Mouse (Mus musculus) myocyte (in vitro differentiated cells): ENCODE measurements around the gene Sh3bp1. TPM values are rescaled to one million over a fixed set of nuclear protein-coding genes. Genes with fewer than 3 reads are reported as not detected.

Source experiments
- H3K27me3 ChIP-seq: one replicate; pipeline ENCODE4 v1.6.1; 2011; ENCODE audit not compliant: control insufficient read depth, insufficient read depth, insufficient read length
- H3K36me3 ChIP-seq: one replicate; pipeline ENCODE4 v1.6.1; 2011; ENCODE audit not compliant: control insufficient read depth, insufficient read depth
- H3K4me2 ChIP-seq: one replicate; pipeline ENCODE4 v1.6.1; 2011; ENCODE audit warnings: low read depth, control low read depth
- H3K4me3 ChIP-seq: one replicate; pipeline ENCODE4 v1.5.1; 2011; ENCODE audit warnings: mild to moderate bottlenecking, control low read depth, moderate library complexity
- H3K79me2 ChIP-seq: one replicate; pipeline ENCODE4 v1.6.1; 2011; ENCODE audit not compliant: control insufficient read depth, insufficient read depth
- H3ac ChIP-seq: one replicate; pipeline ENCODE4 v1.6.1; 2011; ENCODE audit not compliant: control insufficient read depth, insufficient read length
- CEBPB ChIP-seq: IDR thresholded peaks from 2 replicates; pipeline ENCODE4 v1.6.1; 2011; ENCODE audit warnings: mild to moderate bottlenecking, moderate library complexity; ENCODE audit not compliant: poor library complexity, insufficient read depth, severe bottlenecking
- E2F4 ChIP-seq: IDR thresholded peaks from one replicate; pipeline ENCODE4 v1.6.1; 2011; ENCODE audit warnings: mild to moderate bottlenecking, control low read depth, moderate library complexity; ENCODE audit not compliant: insufficient read depth
- MAX ChIP-seq: IDR thresholded peaks from one replicate; pipeline ENCODE4 v1.6.1; 2011; ENCODE audit warnings: low read depth, mild to moderate bottlenecking, control low read depth
- MYOD1 ChIP-seq, 3 experiments: IDR thresholded peaks; one replicate each; pipeline ENCODE4 v1.6.1; 2011; ENCODE audit warnings: control low read depth in 2 of 3, low read depth in 2 of 3, mild to moderate bottlenecking in 2 of 3, moderate library complexity in 1 of 3; ENCODE audit not compliant: insufficient read length in 2 of 3, control insufficient read depth in 1 of 3
- MYOG ChIP-seq, 3 experiments: IDR thresholded peaks; one replicate each; pipeline ENCODE4 v1.6.1; 2011; ENCODE audit warnings: control low read depth in 2 of 3, low read depth in 2 of 3, mild to moderate bottlenecking in 2 of 3; ENCODE audit not compliant: insufficient read length in 2 of 3, control insufficient read depth in 1 of 3, insufficient read depth in 1 of 3
- POLR2A ChIP-seq: IDR thresholded peaks from one replicate; pipeline ENCODE4 v1.6.1; 2011; ENCODE audit warnings: low read depth, mild to moderate bottlenecking, control low read depth, moderate library complexity; ENCODE audit not compliant: insufficient read length
- POLR2AphosphoS2 ChIP-seq: IDR thresholded peaks from one replicate; pipeline ENCODE4 v1.6.1; 2011; ENCODE audit warnings: low read depth, control low read depth; ENCODE audit not compliant: insufficient read length
- REST ChIP-seq: IDR thresholded peaks from one replicate; pipeline ENCODE4 v1.6.1; 2011; ENCODE audit warnings: mild to moderate bottlenecking, control low read depth, moderate library complexity; ENCODE audit not compliant: insufficient read depth, insufficient read length
- SRF ChIP-seq: IDR thresholded peaks from one replicate; pipeline ENCODE4 v1.6.1; 2011; ENCODE audit warnings: low read depth; ENCODE audit not compliant: control insufficient read depth, insufficient read length
- TCF12 ChIP-seq: IDR thresholded peaks from one replicate; pipeline ENCODE4 v1.6.1; 2011; ENCODE audit warnings: mild to moderate bottlenecking, control low read depth; ENCODE audit not compliant: poor library complexity, insufficient read depth, severe bottlenecking
- TCF3 ChIP-seq: IDR thresholded peaks from one replicate; pipeline ENCODE4 v1.6.1; 2011; ENCODE audit warnings: low read depth, control low read depth; ENCODE audit not compliant: insufficient read length
- USF1 ChIP-seq: IDR thresholded peaks from one replicate; pipeline ENCODE4 v1.6.1; 2011; ENCODE audit warnings: low read depth, mild to moderate bottlenecking, control low read depth, moderate library complexity
- polyA plus RNA-seq: library from polyadenylated mRNA; unstranded; fragments of >200 nt; fragmentation: generic; extraction: Trizol; gene quantifications from one replicate; pipeline ENCODE4 v1.2.1, GENCODE M21; 2012; ENCODE audit warnings: missing spikeins

Gene Sh3bp1
- polyA plus RNA-seq, 1 experiment = 11.1 TPM

GRCm38 (mm10) chr15:78927021-78927787 lies 27.6 kb downstream of the Sh3bp1 start:
- peak; percentile 57 for TF ChIP-seq TCF12
- TF ChIP-seq REST = no peak
- peak; percentile 53 to 79 (median 70) for TF ChIP-seq MYOD1 (IDR thresholded peaks at IDR 0.05; ENCODE audit: control insufficient read depth in 1 of 3, insufficient read length in 2 of 3, low read depth in 2 of 3)
- peak; percentile 60 for TF ChIP-seq POLR2A
- no peak for TF ChIP-seq CEBPB
- TF ChIP-seq TCF3 = no peak
- TF ChIP-seq POLR2AphosphoS2 = peak; percentile 72
- TF ChIP-seq MYOG (IDR thresholded peaks at IDR 0.05; ENCODE audit: control insufficient read depth in 1 of 3, insufficient read depth in 1 of 3, insufficient read length in 2 of 3, low read depth in 2 of 3) = peak; percentile 49 to 87 (median 76)
- no peak for TF ChIP-seq USF1
- no peak for TF ChIP-seq SRF
- TF ChIP-seq MAX = no peak
- no peak for TF ChIP-seq E2F4
- no peaks in the 10 kb centered on the region for H3K27me3 ChIP-seq
- peak overlapping the region; percentile 100 for H3K4me2 ChIP-seq
- H3ac ChIP-seq = peak overlapping the region; percentile 71
- peaks cover 25% of the 10 kb centered on the region for H3K79me2 ChIP-seq
- peak overlapping the region; percentile 100 for H3K4me3 ChIP-seq
- H3K36me3 ChIP-seq = peaks cover 17% of the 10 kb centered on the region

GRCm38 (mm10) chr15:78927788-78928457 lies 28.4 kb downstream of the Sh3bp1 start:
- Histone ChIP-seq H3K36me3 (peaks cover 17% of the 10 kb centered on the region), H3K27me3 (no peaks in the 10 kb centered on the region), H3ac (peak overlapping the region; percentile 71), H3K4me2 (peak overlapping the region; percentile 100), H3K4me3 (peak overlapping the region; percentile 100), H3K79me2 (peaks cover 25% of the 10 kb centered on the region)
- peak; percentile 70 for TF ChIP-seq TCF12
- peak; percentile 77 for TF ChIP-seq SRF
- TF ChIP-seq MYOD1 (IDR thresholded peaks at IDR 0.05; ENCODE audit: control insufficient read depth in 1 of 3, insufficient read length in 2 of 3, low read depth in 2 of 3) = peak; percentile 59 to 87 (median 85)
- TF ChIP-seq MAX = no peak
- peak; percentile 74 for TF ChIP-seq TCF3
- peak; percentile 46 for TF ChIP-seq USF1
- peak; percentile 70 for TF ChIP-seq POLR2A
- peak; percentile 61 to 94 (median 83) for TF ChIP-seq MYOG (IDR thresholded peaks at IDR 0.05; ENCODE audit: control insufficient read depth in 1 of 3, insufficient read depth in 1 of 3, insufficient read length in 2 of 3, low read depth in 2 of 3)
- no peak for TF ChIP-seq REST
- peak; percentile 18 for TF ChIP-seq E2F4
- 0 out of 2 replicates have a peak, but pooled peaks have one; percentile 1 for TF ChIP-seq CEBPB
- peak; percentile 96 for TF ChIP-seq POLR2AphosphoS2

GRCm38 (mm10) chr15:78928539-78928938 lies 29.0 kb downstream of the Sh3bp1 start:
- TF ChIP-seq TCF12 (peak; percentile 22), MYOD1 (IDR thresholded peaks at IDR 0.05; ENCODE audit: control insufficient read depth in 1 of 3, insufficient read length in 2 of 3, low read depth in 2 of 3) (peak; percentile 92), POLR2AphosphoS2 (peak; percentile 94), REST (no peak)
- peaks cover 25% of the 10 kb centered on the region for H3K79me2 ChIP-seq
- H3K36me3 ChIP-seq = peaks cover 17% of the 10 kb centered on the region
- H3K27me3 ChIP-seq = no peaks in the 10 kb centered on the region
- peak overlapping the region; percentile 100 for H3K4me3 ChIP-seq
- peak overlapping the region; percentile 71 for H3ac ChIP-seq
- peak overlapping the region; percentile 80 for H3K4me2 ChIP-seq

GRCm38 (mm10) chr15:78930192-78930706 lies 30.7 kb downstream of the Sh3bp1 start:
- Histone ChIP-seq H3K27me3 (no peaks in the 10 kb centered on the region), H3K4me3 (peak overlapping the region; percentile 100), H3K4me2 (peak overlapping the region; percentile 80), H3K79me2 (peaks cover 27% of the 10 kb centered on the region), H3K36me3 (peaks cover 17% of the 10 kb centered on the region), H3ac (no peak overlapping the region)
- TF ChIP-seq CEBPB (peak; percentile 91), TCF12 (no peak), MAX (peak; percentile 70), REST (no peak), USF1 (no peak), POLR2AphosphoS2 (peak; percentile 97), MYOD1 (IDR thresholded peaks at IDR 0.05; ENCODE audit: control insufficient read depth in 1 of 3, insufficient read length in 2 of 3, low read depth in 2 of 3) (peak in 2 of 3 experiments; percentile 47 to 75), POLR2A (peak; percentile 74), MYOG (IDR thresholded peaks at IDR 0.05; ENCODE audit: control insufficient read depth in 1 of 3, insufficient read depth in 1 of 3, insufficient read length in 2 of 3, low read depth in 2 of 3) (peak in 2 of 3 experiments; percentile 78 to 88)
